Mouse (Mus musculus) right cerebral cortex, adult 2 months (tissue): ENCODE results near the gene Cd72.
A peak's percentile ranks its signal among the peaks of the same experiment; 100 is the strongest.

ENCODE experiments used
- DNase-seq, 2 experiments: peaks; one replicate each; pipeline ENCODE4 v3.0.0; 2021 to 2022; ENCODE audit warnings: low spot score in 2 of 2

Cd72 gene

DNA sequence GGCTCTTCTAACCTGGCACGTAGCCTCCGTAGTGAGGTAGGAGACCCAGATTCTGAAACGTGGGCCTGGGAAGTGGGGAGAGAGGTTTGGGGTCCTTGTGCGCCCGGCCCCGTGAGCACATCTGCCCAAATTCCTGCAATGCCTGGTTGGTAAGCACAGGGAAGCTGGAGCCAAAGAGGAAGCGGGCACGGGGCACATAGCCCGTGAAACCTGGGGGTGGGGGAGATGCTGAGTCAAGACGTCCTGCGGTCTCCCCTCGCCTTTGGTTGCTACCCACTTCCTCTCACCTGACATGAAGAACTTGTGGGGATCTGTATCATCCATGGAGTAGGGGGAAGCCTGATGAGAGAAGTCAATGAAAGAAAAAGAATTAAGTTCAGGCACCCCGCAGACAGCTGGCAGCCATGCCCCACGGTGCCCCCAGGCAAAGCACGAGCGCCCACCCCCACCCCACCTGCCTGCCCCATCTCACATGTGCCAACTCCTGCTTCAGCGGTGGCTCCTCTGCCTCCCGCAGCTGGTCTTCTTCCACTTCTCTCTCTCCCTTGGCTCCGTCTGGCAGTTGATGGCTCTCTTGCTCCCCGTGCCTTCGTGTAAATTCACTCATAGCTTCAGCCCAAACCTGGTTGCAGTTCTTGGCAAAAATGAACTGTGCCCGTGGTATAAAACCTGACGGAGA lies 26.8 kb downstream of the Cd72 start:
- DNase-seq: no peak

DNA sequence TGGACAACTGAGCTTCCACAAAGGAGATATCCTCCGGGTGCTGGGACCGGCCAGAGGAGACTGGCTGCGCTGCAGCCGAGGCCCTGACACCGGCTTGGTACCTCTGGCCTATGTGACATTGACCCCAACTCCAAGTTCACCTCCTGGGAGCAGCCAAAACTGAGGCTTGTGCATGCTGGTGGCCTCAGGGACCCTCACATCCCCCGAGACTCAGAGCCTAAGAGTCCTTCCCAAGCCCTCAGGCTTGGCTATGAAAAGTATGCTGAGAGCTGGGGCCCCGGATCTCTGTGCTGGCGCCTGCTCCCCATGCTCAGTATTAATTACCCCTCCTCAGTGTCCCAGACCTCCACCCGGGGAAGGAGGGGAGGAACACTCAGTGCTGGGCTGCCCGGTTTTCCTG lies 27.9 kb downstream of the Cd72 start:
- DNase-seq: no peak

DNA sequence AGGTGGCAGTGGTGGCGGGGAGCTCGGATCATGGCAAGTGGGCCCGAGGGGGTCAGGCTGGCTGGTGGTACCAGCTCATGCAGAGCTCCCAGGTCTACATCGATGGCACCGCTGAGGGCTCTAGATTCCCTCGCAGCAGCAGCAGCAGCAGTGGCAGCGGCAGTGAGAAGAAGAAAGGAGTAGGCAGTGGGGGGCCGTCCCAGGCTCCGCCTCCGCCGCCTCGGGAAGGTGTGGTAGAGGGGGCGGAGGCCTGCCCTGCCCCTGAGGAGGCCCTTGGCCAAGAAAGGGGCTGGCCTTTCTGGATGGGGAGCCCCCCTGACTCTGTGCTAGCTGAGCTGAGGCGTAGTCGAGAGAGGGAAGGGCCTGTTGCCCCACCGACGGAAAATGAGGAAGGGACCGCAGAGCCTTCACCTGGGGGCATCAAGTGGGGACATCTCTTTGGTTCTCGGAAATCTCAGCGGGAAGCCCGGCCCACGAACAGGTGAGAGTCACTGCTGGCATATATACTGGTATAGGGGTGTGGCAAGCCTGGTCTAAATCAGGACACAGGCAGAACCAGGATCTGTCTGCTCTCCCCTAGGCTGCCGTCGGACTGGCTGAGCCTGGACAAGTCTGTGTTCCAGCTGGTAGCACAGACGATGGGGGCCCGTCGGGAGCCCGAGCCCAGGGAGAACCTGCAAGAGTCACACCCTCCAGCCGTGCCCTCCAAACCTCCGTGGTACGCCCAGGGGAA lies 28.6 kb downstream of the Cd72 start:
- no peak for DNase-seq

DNA sequence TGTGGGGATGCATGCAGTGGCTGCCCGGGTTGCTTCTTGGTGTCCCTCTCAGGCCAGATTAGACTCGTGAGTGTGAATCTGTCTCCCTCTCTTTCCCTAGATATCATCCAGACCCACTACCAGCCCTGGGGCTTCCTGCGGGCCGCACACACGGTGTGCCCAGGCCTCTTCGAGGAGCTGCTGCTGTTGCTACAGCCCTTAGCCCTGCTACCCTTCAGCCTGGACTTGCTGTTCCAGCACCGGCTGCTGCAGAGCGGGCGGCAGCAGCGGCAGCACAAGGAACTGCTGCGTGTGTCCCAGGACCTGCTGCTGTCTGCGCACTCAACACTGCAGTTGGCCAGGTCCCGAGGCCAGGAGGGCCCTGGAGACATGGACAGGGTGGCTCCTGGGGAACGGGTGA lies 29.2 kb downstream of the Cd72 start:
- no peak for DNase-seq

DNA sequence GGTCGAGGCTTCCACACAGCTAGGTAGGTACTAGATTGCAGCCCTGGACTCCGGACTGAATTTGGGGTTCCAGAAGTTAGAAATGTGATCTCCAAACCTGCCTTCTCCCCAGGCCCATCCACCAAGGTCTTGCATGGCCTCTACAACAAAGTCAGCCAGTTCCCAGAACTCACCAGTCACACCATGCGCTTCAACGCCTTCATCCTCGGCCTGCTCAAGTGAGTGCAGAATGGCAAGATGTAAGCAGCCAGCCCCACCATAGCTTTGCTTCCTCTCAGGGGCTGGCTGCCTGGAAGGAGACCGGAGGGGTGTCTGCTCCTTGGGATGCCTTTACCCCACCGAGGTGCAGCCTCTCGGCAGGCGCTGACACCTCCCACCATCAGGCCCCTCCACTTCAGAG lies 30.4 kb downstream of the Cd72 start:
- no peak for DNase-seq

DNA sequence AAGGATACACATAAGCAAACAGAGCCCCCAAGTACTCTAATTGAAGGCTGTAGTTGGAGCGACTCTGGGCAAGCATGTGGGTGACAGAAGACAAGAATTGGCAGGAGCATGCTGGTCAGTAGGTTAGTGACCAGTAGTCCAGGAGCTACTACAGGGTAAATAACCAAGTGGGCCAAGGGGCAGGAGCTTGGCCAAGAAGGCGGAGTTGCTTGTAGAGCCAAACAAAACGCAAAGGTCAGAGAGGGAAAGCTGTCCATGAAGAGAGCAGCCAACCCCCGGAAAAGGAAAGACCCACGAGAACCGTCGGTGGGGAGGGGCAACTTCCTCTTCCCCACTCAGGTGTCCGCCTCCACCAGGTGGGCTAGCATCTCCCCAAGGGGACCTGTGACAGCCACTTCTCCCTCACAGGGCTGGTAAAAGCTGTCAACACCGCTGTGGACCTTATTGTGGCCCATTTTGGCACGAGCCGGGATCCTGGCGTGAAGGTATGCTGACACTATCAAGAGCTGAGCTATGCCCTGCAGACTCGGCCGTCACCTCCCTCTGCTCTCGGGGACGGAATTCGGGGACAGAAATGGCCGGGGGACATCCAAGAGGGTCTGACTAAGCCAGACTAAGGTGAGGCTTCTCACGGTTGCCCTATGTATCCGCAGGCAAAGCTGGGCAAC lies 31.0 kb downstream of the Cd72 start:
- no peak for DNase-seq

DNA sequence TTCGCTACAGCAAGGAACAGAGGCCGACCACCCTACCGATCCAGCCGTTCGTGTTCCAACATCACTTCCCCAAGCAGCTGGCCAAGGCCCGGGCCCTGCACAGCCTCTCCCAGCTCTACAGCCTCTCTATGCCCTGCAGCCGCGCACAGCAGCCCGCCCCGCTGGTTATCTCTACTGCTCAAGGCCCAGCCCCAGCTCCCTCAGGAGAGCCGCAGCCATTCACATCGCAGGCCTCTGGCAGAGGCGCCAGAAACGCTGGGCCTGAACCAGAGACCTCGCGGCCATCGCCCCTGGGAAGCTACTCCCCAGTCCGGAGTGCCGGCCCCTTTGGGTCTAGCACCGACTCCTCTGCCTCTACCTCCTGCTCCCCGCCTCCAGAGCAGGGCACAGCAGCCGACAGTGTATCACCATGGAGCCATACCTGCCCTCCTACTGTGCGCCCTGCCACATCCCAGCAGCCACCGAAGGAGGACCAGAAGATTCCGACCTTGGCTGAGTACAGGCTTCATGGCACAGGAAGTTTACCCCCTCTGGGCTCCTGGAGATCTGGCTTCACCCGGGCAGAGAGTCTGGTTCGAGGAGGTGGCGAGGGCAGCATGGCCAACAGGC lies 32.7 kb downstream of the Cd72 start:
- DNase-seq: no peak

DNA sequence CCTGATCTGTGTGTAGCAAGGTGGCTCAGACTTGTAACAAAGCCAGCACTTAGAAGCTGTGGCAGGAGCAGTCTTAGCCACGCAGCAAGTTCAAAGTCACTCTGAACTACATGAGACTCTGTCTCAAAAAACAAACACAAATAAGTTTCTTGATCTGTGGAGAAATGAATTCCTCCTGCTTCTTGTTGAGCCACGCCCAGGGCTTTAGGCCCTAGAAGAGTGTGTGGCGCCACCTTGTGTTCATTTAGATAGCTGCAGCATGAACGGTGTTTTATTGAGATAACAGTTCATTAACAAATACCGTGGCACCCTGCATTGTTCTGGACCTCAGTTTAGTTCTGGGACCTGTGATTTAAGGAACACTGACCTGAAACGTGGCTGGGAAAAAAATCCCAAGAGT lies 34.1 kb downstream of the Cd72 start:
- DNase-seq: peak; percentile 86 to 88

DNA sequence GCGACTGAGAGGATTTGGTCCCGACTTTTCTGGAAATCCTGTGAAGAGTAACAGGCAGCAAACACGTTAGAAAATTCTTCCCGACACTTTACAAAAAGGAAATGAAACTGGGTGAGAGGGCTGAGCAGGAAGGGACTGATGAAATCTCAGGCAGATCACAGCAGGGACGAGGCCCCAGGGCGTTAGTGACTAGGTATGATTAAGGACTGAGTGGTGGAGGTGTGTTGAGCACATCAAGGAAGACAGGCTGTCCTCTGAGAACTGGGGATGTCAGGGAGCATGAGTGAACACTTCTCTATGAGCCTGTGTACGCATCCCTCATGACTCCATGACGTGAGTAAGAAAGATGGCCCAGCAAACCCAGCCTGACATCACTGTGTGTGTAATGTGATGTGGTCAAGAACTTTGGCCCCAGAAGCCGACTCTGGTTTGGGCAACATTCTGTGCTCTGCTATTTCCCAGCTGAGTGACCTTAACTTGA lies 34.6 kb downstream of the Cd72 start:
- DNase-seq: no peak

DNA sequence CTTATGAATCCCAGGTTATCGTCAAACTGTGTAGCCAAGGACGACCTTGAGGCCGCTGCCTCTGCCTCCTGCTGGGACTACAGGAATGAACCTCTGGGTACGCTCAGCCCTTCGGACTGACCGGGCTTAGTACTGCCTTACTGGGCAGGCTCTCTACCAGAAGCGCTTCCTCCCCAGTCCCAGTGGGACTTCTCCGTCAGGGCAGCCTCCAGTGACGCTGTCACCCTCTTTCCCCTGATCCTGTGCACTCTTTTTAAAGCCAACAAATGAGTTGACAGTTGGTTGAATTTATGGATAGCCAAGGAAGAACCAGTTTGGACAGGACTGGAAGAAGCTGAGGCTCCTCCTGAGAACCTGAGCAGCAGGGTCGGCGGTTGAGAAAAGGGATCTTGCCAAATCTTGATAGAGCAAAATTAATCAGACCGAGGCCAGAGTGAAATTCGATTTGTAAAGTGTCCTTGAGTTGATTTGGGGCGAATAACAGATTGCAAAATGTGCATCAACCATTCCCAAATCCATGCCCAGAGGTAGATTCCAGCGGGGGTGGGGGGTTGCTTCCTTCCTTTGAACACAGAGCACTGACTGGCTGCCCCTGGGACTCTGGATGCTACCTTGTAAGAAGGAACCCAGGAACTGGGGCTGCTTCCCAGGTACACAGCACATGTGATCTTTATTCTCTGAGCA lies 35.3 kb downstream of the Cd72 start:
- DNase-seq: no peak

DNA sequence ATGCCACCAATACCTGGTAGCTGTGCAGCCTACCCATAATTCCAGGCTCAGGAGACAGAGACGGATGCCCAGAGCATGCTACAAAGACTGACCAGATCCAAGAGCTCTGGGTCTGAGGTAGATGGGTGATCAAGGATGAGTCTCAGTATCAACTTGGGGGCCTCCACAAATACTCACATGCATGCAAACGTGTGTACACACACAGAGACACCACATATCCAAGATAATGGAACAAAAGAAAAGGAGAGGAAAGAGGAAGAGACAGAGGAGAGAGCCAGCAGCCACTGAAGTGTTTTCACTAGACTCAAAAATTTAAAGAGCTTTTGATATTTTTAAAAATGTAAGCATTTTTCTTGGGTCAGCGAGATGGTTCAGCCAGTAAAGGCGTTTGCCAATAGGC lies 36.0 kb downstream of the Cd72 start:
- no peak for DNase-seq

DNA sequence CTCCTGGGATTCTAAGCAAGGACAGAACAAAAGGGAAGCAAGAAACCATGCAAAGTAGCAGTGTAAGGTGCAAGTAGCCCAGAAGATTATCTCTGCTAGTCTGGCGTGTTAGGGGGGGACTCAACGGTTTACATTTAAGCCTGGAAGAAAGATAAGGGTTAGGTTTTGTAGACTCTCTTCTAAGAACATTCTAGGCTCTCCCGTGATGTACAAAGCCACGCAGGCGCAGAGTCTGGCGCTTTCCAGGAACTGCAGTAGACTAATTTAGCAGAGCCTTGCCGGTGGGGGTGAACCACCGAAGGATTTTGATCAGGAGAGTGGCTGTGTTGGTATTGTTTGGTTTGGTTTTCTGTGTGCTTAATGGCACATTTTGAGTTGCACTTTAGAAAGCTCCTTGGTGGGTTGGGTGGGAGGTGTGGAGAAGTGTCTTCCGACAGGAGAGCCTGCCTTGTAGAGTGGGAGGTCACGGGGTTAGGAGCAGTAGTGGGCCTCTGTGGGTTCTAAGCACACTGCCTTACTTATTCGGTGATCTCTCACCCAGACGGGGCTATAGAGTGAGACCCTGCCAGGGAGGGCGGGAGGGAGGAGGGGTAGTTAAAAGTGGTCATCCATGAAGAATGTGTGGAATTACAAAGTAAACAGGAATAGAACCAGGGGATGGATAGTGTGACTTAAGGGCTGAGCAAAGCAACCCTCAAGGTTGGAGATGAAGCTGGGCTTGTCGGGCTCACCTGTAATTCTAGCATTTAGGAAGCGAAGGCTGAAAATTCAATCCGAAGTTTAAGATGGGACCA lies 37.0 kb downstream of the Cd72 start:
- no peak for DNase-seq

DNA sequence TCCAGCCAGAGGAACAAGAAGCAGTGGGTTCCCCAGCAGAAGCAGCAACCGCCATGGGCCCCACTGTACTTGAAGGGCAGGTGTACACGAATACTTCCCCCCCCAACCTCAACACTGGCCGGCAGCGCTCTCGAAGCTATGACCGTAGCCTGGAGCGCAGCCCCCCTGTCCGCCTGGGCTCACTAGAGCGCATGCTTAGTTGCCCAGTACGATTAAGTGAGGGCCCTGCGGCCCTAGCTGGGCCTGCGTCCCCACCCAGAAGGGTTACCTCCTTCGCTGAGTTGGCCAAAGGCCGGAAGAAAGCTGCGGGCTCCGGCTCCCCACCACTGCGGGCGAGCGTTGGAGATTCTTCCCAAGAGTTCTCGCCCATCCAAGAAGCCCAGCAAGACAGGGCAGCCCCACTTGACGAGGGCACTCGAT lies 38.3 kb downstream of the Cd72 start:
- DNase-seq: no peak

DNA sequence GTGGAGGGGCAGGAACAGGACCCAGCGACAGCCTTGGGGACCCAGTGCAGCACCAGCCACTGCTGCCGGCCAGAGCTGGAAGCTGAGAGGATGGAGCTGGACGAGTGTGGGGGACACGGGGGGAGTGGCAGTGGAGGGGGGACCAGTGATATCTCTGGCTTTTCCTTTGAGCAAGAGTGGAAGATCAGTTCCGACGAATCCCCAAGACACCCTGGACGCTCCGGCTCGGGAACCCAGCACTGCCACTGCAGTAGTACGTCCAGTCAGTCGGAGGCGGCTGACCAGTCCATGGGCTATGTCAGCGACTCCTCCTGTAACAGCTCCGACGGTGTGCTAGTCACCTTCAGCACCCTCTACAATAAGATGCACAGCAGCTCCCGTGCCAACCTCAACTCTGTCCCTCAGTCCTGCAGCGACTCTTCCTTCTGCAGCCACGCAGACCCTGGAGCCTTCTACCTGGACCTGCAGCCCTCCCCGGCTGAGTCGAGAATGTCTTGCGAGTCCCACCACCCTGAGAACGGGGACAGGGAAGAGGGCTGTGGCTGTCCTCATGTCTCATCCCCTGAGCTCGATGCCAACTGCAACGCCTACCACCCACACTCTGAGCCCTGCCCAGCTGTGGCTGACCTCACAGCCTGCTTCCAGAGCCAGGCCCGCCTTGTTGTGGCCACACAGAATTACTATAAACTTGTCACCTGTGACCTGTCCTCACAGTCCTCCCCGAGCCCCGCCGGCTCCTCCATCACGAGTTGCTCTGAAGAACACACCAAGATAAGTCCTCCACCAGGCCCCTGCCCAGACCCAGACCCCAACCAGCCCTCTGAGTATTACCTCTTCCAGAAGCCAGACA lies 39.0 kb downstream of the Cd72 start:
- DNase-seq: no peak

DNA sequence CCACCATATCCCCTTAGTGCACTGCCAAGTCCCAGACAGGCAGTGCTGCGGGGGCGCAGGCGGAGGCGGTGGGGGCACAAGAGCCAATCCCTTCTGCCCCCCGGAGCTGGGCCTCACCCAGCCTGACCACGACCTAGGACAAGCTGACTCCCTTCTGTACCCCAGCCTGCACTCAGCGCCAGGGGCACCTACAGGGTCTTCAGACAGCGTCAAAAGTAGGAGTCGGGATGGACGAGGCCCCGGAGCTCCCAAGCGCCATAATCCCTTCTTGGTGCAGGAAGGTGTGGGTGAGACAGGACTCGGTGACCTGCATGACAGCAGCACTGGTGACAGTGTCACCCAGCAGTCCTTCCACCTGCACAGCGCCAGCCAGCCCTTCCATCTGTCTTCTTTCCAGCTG lies 39.7 kb downstream of the Cd72 start:
- no peak for DNase-seq

DNA sequence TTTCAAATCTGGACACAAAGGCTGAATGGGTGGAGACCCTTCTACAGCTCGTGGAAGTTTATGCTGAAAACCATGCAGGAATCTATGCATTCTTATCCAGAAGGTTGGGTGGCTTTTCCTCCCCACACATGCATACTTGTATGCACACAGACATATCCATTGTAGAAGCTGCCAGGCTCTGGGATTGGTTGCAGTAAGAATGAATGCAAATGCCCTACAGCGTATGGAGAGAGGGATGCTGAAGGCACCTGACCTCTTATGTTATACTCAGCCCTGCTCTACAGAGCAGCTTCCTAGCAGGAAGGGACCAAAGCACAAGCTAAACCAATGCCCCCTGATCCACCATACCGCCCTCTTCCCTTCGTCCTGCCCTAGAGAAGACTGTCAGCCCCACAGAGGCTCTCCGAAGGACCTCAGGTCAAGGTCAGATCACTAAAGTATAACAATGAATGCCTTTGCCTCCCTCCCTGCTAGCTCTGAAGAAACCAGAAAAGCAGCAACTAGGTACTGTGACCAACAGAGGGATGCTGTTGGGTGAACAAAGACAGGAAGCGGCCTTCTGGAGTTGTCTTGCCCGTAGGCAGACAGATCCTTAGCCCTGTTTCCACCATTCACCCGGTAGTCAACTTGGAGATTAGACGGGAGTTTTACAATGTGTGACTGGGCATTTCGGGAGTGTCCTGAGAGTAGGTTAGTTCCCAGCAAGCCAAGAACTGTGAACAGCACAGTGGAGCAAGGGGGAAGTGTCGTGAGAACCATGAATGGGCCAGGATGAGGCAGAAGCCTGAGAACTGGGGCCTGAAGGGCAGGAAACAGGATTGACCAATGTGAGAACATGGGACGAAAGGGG lies 47.1 kb downstream of the Cd72 start:
- no peak for DNase-seq

DNA sequence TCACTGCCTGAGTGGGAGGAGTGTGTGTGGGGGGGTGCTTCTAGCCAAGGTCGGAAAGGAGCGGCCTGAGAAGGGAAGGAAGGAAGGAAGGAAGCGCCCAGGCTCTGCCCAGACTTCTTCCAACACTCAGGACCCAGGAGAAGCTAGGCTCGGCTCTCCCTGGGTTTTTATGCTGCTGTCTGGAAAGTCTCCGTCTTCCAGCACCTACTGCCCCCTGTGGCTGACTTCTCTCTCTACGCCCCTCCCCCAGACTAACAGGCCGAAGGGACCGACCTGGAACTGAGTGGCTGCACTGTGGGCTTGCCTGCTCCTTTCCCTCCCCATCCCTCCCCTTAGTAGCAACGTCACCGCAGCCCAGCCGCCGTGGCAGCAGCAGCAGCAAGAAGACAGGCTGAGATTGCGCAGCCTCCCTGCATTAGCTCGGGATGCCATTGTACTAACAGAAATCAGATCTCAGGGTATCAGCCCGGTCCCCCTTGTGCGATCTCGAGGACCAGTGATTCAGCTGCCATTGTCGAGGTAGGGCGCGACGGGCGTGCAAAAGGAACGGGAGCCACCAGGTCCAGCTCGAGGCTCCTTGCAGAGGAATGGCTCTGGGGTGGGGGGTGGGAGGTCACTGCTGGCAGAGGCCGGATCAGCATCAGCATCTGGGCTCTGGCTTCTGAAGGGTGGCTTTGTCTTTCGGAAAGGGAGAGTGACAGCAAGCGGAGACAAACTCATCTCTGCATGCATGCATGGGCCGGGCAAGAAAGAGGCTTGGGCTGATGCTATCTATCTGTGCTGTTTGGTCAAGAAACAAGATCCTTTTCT lies 48.1 kb downstream of the Cd72 start:
- peak; percentile 69 to 70 for DNase-seq

DNA sequence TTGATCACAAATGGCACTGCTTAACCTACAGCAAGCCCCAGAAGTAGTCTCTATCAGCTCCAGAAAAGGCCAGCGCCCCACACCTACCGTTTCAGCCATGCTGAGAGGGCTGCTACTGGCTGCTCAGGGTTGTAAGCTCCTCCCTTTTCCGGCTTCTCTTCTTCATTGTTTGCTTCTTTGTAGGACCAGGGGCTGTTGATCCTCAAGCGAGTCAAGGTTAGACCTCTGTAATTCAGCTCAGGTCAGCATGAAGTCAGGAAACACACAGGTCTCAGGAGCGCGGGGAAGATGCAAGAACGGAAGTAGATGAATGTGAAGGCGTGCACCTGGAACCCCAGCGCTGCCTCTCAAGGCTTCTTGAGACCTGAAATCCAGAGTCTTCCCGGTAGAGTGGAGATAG lies 49.7 kb downstream of the Cd72 start:
- DNase-seq: no peak
